Mouse (Mus musculus) Muller cell, postnatal 12 days (primary cell): Measurements from ENCODE around the gene Bex4.
A peak's percentile ranks its signal among the peaks of the same experiment; 100 is the strongest.
"Not testable (repeated sequence)": the region's sequence is repeated elsewhere in the genome, so short reads cannot be mapped to it uniquely, and the experiment has no call there.

Experiments
- DNase-seq: peaks from one replicate; pipeline ENCODE4 v3.0.0-alpha.2; 2015; ENCODE audit errors: inconsistent ontology term

Bex4 gene

DNA sequence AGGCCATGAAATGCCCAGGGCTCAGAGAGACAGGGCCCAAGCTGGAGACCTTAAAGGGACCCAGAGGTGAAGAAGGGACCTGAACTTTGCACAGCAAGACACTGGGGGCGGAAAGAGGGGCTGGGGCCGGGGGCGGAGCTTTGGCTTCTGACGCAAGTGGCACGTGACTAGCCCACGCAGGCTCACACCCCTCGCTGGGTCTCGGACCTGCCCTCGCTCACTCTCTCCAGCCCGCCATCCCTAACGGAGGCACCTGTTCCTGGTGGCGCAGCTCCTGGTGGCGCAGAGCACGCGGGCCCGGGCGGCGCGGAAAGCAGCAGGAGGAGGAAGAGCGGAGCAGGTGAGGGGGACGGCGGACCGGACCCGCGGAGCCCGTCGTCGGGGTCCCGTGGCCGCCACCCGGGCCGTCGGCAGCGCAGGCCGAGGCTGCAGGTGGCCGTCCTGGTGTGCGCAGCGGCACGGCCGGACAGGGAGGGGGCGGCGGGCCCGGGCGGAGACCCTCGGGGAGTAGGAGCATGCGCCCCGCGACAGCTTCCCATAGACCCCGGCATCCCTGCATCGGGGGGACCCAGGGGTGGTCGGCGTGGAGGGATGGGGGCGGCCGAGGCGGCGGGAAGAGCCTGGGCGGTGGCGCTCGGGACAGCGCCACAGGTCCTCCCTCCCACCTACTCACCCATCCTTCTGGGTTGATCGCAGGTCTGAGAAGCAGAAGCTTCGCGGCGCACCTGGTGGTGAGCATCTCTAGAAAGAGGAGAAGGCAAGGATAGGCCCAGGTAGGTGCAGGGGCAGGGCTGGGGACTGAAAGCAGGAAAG, at the start of gene Bex4:
Bex4 (plus strand) TSS at position 170 of the 813 bp plus-strand sequence.
- not testable (repeated sequence) for DNase-seq

DNA sequence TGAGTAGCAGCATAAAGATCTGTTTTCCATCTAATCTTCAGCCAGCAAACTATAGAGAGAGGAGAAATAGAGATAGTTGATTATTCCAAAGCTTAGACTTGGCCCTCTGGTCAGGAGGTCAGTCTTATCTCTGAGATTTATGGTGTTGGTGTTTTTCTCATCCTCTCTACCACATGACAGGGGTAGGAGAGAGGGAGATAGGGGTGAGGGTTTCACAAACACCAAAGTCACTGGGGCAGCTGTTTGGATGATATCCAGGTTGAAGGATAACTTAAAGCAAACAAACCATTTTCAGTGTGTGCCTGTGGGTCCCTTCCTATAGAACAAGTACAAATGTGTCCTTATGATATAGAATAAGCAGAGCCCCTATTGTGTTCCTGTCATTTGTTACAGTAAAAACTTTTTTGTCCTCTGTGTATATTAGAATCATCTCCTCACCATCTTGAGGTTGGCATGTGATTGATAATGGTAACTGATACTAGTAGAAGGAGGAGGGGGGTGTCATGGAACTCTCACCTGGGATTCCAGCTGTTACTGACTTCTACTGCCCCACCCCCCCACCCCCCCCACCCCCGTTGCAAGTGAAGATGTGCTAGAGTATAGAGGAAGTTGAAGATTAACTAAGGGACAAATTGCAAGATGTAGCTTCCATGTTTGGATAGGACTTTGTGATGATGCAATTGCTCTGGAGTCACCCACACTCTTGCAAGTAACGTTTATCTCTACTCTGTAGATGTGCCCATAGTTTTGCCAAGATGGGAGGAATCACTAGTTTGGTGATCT, 46.1 kb upstream of the Bex4 start:
- DNase-seq: no peak

DNA sequence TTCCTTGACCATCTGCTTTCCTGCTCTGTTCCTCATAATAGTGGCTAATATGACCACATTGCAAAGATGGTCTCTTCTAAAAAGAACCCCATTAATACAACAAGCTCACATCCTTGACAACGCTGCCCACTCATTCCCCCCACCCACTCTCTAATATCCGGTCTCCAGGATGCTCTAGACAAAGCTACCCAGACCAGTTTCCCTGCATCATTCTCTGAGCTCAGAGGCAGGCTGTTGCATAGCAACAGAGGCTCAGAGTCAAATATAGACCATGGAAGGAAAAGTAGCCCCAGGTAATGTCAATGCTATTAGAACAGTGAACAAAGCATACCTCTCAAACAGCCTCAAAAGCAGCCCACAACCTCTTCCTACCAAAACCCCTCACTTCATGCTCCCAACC, 44.4 kb upstream of the Bex4 start:
- no peak for DNase-seq

DNA sequence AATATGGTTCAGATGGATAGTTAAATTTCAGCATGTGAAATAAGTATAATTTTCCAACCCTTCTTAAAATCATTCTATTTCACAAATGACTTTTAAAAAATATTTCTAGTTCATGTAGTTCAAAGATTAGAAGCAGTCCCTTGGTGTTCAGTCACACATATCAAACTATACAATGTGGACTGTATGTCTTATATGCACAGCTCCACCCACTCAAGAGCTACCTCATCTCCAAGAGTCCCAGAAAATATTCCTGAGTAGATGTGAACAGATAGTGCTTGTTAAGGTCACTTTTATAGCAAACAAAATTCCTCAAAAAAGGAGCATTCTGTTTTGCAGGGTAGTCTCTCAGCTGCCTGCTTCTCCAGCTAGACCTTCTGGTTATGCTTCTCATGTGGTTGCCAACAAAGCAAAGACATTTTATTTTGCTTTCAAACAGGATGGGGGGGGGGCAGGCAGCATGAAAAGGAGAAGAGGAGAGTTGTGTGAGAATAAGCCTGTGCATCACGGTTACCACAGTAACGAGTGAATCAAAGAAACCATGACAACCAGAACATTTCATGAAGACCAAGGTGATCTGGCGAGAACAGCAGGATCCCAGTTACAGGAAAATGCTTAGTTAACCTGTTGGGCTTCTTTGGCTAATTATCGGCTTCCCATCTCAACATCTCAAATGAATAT, 34.6 kb upstream of the Bex4 start:
- DNase-seq: no peak

DNA sequence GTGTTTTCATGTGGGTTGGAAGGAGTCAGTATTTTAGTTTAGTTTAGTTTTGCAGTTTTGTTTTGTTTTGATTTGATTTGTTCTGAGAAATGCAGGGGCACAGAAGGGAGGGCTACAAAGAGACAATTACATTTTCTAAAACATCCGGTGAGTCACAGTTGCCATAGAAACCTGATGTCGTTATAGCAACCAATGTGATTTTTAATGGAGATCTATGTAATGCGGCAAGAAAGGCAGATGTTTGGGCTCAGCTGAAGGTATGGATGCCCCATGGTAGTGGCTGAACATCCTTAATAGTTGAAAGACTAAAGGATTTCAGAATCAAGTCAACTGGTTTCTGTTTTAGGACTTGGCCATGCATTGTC, 34.1 kb upstream of the Bex4 start:
- no peak for DNase-seq

DNA sequence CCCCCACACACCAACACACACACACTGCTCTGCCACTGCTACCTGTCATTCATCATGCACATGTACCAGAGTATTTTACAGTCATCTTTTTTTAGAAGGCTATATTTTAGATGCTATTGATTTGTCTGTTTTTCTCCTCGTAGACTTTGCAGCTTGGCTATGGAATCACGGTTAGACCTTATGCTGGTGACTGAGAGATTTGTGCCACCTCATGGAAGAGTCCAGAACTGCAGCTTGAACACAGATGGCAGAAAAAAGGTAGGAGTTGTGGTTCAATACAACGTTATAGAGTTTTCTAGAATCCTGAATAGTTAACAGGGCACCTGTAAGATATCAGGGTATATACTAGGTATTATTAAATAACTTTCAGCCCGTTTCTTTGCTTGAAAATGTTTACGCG, 30.9 kb upstream of the Bex4 start:
- DNase-seq: peak; percentile 13

DNA sequence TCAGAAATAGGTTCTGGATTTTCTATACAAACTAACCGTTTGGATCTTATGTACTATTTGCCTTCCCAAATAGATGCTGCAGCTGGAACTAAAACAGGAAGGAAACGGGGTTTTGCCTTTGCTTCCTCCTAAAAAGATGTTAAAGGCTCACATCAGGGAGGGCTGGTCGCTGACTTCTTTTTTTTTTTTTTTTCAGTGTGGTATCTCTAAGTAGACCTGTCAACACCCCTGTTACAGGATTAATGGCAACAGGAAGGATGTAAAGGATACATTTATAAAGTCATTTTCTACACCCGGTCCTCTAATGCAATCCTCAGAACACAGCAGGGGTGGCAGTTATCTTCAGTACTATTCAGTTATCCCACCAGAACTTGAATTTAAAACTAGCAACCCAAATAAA, 23.8 kb upstream of the Bex4 start:
- DNase-seq: no peak

DNA sequence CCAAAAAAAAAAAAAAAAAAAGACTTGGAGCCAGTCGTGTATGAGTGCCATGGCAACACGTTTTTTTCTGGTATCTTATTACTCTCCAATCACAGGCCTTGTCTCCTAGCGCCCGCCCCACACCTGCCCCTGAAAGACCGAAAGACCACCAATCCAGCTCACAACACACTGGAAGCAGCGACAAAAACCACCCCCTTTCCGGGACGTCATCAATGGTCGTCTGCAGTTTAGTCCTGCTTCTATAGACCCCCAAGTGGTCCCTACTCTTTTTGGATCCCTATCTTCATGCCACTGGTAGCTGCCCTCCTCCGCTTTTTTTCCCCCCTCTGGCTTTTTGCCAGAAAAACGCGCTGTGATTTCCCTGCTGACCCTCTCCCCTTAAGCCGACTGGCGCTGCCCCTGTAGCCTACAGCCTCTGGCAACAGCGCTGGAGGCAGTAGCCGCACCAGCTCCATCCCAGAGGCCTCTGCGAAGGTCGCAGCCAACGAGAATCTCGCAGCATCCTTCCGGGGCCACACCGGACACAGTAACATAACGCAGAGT, 23.3 kb upstream of the Bex4 start:
- DNase-seq: peak; percentile 74

DNA sequence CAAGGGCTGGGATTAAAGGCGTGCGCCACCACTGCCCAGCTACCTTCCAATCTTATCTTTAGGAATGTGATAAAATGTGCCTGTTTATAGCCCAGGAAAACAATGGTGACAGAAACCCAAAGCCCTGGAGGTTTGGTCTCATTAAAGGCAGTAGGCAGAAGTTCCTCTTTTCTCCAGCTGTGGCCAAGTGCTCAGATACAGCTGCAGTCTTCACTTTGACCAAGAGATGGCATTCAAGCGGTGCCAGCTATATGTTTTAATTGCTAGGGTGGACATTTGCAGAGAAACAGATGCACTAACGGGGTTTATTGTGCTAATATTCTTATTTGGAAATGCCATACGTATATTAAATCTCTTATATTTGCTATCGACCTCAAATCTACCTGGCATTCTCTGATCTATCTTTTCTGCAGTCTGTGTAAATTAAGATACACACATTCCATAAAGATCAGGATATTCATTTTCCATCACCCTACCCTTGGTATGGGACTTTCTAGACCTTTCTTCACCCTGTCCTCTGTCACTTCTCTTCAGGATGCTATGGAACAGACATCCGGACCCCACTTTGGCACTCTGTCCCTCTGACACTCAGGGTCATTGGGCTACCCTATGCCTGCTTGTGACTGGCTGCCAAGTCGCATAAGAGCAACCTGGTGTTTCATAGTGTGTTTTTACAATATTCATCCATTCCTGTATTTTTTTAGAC, 11.6 kb upstream of the Bex4 start:
- DNase-seq: no peak

DNA sequence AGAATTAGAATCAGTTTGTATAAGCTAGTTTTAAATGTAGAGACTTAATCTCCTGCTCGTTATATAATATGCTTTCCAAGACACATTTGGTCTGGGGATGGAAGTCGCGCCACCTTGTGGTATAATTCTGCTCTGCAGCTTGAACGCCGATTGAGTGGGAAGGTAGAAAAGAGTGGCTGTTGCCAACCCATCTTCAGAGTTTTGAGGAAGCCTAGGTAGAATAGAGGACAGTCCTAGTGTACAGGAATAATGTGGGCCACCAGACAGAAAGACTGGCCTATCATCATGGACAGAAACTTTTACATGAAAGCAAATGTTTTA, 11.1 kb upstream of the Bex4 start:
- peak; percentile 14 for DNase-seq

DNA sequence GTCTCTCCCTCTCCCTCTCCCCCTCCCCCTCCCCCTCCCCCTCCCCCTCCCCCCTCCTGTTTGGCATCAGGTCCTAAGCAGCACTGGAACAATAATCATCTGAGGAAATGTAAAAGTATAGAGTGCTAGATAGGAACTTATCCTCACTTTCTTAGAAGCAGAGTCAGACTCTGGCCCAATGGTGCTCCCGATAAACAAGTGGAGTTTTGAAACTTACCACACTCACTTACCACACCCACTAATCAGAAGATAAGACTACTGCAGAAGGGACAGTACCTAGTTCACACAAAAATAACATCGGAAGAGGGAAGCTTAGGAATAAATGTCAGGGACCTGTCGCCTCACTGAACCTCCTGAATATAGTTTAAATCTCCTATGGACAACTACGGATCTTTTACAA, 3.2 kb upstream of the Bex4 start:
- no peak for DNase-seq

DNA sequence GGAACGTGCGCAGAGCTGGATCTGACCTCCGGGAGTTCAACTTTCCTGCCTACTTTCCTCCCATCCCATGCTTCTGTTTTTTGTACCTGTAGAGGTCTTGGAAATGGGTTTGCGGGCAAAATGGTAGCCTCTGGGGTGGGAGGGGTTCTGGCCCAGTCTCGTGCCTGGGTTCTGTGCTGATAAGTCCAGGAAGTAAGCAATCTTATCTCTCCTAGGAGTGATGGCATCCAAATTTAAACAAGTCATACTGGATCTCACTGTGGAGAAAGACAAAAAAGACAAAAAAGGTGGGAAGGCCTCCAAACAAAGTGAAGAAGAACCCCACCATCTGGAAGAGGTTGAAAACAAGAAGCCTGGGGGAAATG, 826 bp downstream of the Bex4 start:
- not testable (repeated sequence) for DNase-seq

DNA sequence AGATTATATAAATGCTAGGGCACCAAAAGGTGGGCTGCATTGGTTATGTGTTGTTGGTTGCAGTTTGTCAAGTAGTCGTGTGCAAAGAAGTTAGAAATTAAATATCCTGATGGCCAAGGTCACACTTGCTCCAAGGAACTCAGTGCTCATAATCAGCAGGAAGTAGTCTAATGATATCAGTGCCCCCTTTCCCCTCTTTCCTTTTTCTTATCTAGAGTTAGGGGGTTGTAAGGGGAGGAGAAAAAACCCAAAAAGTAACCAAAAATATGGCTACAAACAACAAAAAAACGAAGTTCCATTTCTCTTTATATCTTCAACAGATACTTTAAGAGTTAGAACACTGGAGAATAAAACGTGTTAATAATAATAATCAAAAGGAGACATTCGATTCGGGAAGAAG, 2.6 kb downstream of the Bex4 start:
- DNase-seq: no peak

DNA sequence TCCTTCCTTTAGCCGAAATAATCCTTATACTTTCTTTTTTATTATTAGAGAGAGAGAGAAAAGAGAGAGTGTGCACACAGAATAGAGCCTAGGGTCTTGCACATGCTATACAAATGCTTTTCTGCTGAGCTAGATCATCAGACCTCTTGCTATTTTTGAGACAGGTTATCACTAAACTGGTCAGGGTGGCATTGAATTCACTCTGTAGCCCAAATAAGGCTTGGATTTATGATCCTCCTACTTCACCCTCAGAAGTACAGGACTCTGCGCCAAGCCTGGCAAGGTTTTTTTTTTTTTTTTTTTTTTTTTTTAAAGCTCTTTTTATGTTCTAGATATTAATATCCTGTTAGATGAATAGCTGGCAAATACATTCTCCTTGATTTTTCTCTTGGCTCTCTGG, 4.9 kb downstream of the Bex4 start:
- no peak for DNase-seq

DNA sequence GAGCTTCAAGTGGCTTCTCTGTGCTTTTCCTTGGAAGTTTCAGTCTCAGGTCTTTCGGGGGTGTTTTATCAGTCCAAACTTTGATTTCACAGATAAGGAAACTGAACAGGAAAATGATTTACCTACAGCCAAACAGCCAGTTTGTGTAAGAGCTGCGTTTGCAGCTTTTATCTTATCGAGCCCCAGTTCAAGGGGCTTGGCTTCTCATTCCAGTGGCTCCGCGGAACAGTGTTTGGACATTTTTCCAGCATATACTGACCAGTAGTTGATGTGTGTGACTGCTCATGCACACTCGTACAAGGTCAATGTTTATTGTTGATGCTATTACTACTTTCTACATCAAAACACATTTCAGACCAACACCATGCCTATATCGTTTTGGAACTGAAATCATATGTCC, 5.4 kb downstream of the Bex4 start:
- DNase-seq: no peak

DNA sequence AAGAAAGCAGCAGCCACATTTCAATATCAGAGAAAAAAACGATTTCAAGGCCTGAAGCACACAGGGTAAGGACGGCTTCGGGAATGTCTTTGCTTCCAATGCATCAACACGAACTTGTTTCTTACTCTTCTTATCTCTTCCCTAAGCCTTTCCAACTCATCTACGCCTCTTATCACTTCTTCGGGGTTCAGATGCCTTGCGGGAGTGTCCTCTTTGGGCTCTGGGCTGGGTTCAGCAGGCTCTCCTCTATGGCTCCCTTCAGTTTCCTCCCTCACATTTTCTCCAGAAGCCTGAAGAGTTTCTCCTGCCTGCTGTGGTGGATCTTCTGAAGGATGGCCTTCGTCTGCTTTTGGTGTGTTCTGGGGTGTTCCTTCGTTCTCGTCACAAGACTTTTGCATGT, 31.8 kb downstream of the Bex4 start:
- no peak for DNase-seq

DNA sequence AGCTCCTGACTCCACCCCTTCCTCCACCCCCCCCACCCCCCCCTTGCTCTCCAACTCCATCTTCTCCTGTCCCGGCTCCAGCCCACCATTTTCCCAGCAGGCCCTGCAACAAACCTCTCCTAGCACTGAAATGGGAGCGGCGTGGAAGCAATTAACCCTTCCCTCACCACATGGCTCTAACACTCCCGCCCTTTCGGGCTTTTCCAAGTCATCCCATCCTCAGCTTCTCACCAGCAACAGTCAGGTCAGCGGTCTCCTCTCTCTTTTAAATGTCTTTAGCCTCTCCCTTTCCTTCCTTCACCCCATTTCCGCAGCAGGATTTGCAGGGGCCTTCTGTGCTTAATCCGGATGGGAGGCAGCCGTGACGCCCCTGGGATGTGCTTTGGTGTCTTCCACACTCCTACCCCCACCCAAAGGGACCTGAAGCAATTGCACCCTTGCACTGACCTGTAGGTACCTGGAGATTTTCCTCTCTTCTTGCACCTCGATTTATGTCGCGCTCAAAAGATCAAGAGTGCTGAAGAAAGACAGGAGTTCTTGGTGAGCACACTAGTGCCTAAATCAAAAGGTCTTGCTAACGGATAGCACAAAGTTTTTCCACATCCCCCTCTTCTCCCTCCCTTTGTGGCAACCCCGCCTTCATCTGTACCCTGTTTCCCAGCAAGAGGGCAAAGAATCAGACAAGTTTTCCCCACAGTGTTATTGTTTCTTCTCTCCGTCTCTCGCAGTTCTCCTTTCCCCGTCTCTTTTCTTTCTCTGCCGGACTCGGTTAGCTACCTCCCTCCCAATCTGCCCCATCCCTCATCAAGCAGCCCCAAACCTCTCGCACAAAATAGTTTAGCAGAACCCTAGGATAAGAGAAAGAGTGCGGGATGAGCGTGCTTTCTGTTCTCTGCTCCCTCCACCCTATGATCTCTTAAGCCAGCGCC, 32.7 kb downstream of the Bex4 start:
- DNase-seq: peak; percentile 57

DNA sequence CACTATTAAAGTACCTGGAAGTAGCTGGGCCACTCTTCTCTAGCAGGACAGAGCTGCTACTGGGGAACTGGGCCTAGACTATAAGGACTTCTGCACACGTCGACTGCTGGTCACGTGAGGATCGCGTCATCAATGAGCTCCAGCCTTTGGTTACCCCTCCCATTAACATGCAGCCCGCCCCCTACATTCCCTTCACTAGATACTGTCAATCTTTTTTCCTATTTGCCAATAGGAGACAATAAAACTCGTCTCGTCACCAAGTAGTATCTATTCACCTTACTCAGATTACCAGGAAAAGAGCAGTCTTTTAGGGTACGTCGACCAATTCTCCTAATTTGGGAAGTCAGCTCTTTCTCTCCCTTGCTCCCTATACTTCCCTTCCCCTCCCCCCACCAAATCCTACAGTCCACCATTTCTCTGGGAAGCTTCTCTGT, 33.3 kb downstream of the Bex4 start, which contains the start of gene Tceal8:
Tceal8 (minus strand) TSS at position 225 of the 434 bp plus-strand sequence.
- DNase-seq: peak; percentile 89

DNA sequence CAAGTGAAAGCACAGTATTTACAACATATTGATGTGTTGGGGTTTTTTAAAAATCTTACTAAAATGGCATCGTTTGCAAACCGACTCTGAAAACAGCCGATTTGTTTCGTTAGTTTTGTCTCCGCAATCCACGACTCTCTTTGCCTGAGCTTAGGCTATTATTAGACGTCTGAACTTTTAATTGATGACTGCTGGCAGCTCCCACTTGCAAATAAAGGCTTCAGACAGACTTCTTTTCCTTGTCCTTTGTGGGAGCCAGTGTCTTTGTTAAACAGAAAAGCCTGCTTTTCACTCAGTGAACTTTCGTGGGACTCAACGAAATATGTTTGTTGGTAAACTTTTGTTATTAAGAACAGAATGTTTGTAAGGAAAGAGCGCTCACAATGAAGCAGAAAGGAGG, 34.0 kb downstream of the Bex4 start:
- no peak for DNase-seq

DNA sequence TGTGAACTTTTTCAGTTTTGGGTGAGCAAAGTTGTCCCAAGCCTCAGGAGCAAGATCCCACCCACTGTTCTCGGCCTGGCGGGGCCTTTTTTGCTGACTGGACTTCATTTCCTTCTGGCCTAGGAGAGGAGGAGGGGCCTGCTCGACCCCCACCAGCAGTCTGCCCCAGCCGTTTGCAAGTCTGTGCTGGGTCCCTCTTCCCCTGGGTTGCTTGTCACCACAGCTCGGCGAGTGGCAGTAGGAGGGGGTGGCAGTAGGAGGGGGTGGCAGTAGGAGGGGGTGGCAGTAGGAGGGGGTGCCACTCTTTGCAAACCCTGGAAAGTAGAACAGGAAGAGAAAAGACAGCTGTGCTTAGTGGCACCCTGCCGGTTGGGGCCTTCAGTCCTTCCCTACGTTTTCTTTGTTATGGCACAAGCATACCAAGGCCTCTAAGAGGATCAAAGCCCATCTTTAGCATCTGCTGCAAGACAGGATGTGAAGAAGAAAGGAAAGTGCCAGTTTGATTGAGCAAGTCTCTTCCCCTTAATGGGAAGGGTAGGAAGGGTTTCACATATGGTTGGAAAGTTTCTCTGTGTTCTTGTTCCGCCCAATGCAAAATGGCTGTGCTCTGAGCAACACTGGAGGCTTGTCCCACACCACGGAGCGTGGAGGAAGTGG, 42.2 kb downstream of the Bex4 start:
- no peak for DNase-seq
